Mouse (Mus musculus) thymus, adult 2 months (tissue): ENCODE data around the gene Mindy1.

Experiments used
- CTCF ChIP-seq: fragments of 200-500 bp; IDR thresholded peaks from 2 replicates; pipeline ENCODE4 v1.5.1; 2012; ENCODE audit warnings: mild to moderate bottlenecking, control low read depth, low read length, moderate library complexity, borderline replicate concordance; ENCODE audit not compliant: control insufficient read depth, poor library complexity, insufficient read depth; ENCODE audit errors: extremely low read depth
- POLR2A ChIP-seq: fragments of 200-500 bp; IDR thresholded peaks from 2 replicates; pipeline ENCODE4 v1.6.1; 2012; ENCODE audit warnings: mild to moderate bottlenecking, low read length, control low read depth, moderate library complexity; ENCODE audit not compliant: control insufficient read depth, poor library complexity, insufficient read depth; ENCODE audit errors: extremely low read depth

- TF ChIP-seq POLR2A (no peak), CTCF (no peak)
Observed at GRCm38 (mm10) chr3:95275161-95275560, 6.0 kb upstream of the Mindy1 start.
